ENCODE assay signal across 9 mouse cellular contexts in genomic region chr19:7121252-7121651, GRCm38 (mm10). TPM values are rescaled to one million over a fixed set of nuclear protein-coding genes. Genes with fewer than 3 reads are reported as not detected.
DNase-seq lines count a peak whose midpoint lies in the region; ATAC-seq and TF ChIP-seq lines count a peak whose summit lies in the region.
"Had no signal": no experiment of that assay in that cellular context is flagged by ENCODE, and none has a peak within 500 bp of the region (broad histone marks: within the 10 kb centered on the region; RNA-seq: fewer than 3 reads in every experiment).

No protein-coding gene starts in this region.

- H3K27ac ChIP-seq in heart, embryonic 10.5 days: peak overlapping the region; percentile 89; the same call in 1 of the 2 replicates
- H3K27ac ChIP-seq in kidney, adult 2 months (ENCODE audit: insufficient read depth, low read depth, low read length): no peak overlapping the region; the same call in 1 of the 2 replicates

- TF ChIP-seq CTCF in kidney, adult 2 months (conservative IDR thresholded peaks at IDR 0.05; ENCODE audit: insufficient read depth, insufficient read length, low read depth, low read length): no peak; the same call in 1 of the 2 replicates

- no peak overlapping the region for H3K4me3 ChIP-seq in heart, embryonic 10.5 days
- no peak overlapping the region for H3K4me3 ChIP-seq in kidney, adult 2 months (ENCODE audit: insufficient read depth, low read depth, low read length)

- TF ChIP-seq POLR2A in kidney, adult 2 months (IDR thresholded peaks at IDR 0.05; ENCODE audit: low read depth, low read length): no peak

- no peaks in the 10 kb centered on the region for H3K36me3 ChIP-seq in heart, embryonic 10.5 days
- no peaks in the 10 kb centered on the region for H3K36me3 ChIP-seq in kidney, adult 2 months (ENCODE audit: control insufficient read depth, insufficient read depth, low read length)

- no peak for DNase-seq in heart, embryonic 10.5 days (ENCODE audit: low spot score)
- no peak for DNase-seq in heart, postnatal 10 days
- DNase-seq in Muller cell, postnatal 12 days (ENCODE audit: inconsistent ontology term): peak; percentile 44
- peak; percentile 61 for DNase-seq in cerebellum, adult 8-10 months
- peak; percentile 74 for DNase-seq in kidney, adult 2 months
- no peak for DNase-seq in urinary bladder, postnatal 25 days (ENCODE audit: low spot score)
- no peak for DNase-seq in ovary, postnatal 14 days (ENCODE audit: low spot score)

- no peaks in the 10 kb centered on the region for H3K9me3 ChIP-seq in heart, embryonic 10.5 days

- intact Hi-C loops in heart, postnatal 10 days (cut with DNase I): no loop called here

- H3K27me3 ChIP-seq in heart, embryonic 10.5 days (ENCODE audit: insufficient read depth, poor library complexity, severe bottlenecking): peaks cover 33% of the 10 kb centered on the region
- no peaks in the 10 kb centered on the region for H3K27me3 ChIP-seq in kidney, adult 2 months (replicated peaks; ENCODE audit: control insufficient read depth, insufficient read depth, low read length)

- WGBS in heart, embryonic 10.5 days: 70% methylated on average over 11 of the region's 11 CpGs
- WGBS in kidney, adult 2 months: 24% methylated on average over 11 of the region's 11 CpGs

- H3K4me1 ChIP-seq in heart, embryonic 10.5 days: peaks cover 62% of the 10 kb centered on the region
- peaks cover 16% of the 10 kb centered on the region for H3K4me1 ChIP-seq in kidney, adult 2 months (ENCODE audit: control insufficient read depth, insufficient read depth, low read length)

- no peak for ATAC-seq in megakaryocyte, adult 5-6 weeks (ENCODE audit: poor library complexity, severe bottlenecking)

RNA-seq across cellular contexts. Expression of gene Flrt1, which starts 15.7 kb away (rescaled TPM):
- 0.53 and 1.0 TPM in 2 replicates for polyA plus RNA-seq in heart, embryonic 10.5 days (2016; fragmentation: Nextera tagmentation; extraction: Ambion mirVana)
- 1 to 10 TPM; 1.2 to 1.3 TPM for total RNA-seq in heart, postnatal 10 days (2021)
- polyA plus RNA-seq in kidney, adult 2 months (2012; rRNA removed): 23.1 and 25.1 TPM in 2 replicates
- not detected in 2 replicates for total RNA-seq in megakaryocyte, adult 5-6 weeks (2015)
- not detected in 2 replicates for total RNA-seq in megakaryocyte, adult 5-6 weeks (2017)
- total RNA-seq: megakaryocyte progenitor cell, adult 5-6 weeks had no signal

Comparison
In these comparisons a context has a peak if more than half of its experiments do, and no peak if none do; other contexts are left out.
1. DNase-seq: peak in Muller cell, postnatal 12 days (single experiment), cerebellum, adult 8-10 months (single experiment) and kidney, adult 2 months (single experiment); none in heart, embryonic 10.5 days (single experiment), heart, postnatal 10 days (0 of 2), urinary bladder, postnatal 25 days (single experiment) and ovary, postnatal 14 days (single experiment).